Mouse (Mus musculus) gastrocnemius, adult 2 months (tissue): Measurements from ENCODE around the gene Nmnat3. TPM values are rescaled to one million over a fixed set of nuclear protein-coding genes. Genes with fewer than 3 reads are reported as not detected.

Source experiments
- DNase-seq: peaks from one replicate; pipeline ENCODE4 v3.0.0; 2022
- H3K27ac ChIP-seq: fragments of 200-600 bp; 2 replicates; pipeline ENCODE4 v1.8.1; 2022; ENCODE audit warnings: mild to moderate bottlenecking
- H3K4me3 ChIP-seq: fragments of 200-600 bp; 2 replicates; pipeline ENCODE4 v1.8.1; 2022; ENCODE audit warnings: mild to moderate bottlenecking, moderate library complexity
- CTCF ChIP-seq: fragments of 200-600 bp; IDR thresholded peaks from 2 replicates; pipeline ENCODE4 v1.8.1; 2022; ENCODE audit warnings: antibody characterized with exemption, mild to moderate bottlenecking, moderate library complexity
- intact Hi-C: fragments of 180-260 bp; cut with DNase I; formaldehyde crosslinking; loops from one replicate; pipeline ENCODE4 v1.15.1; 2025
- total RNA-seq, 2 experiments: library from RNA; stranded (reverse); gene quantifications; 2 replicates each; pipeline ENCODE4 v1.2.3; 2021

Nmnat3 gene
- total RNA-seq, 2 experiments from 2014 or later, result 12.0 to 12.5 TPM

- no peak for DNase-seq
- Histone ChIP-seq H3K27ac (no peak overlapping the region), H3K4me3 (no peak overlapping the region)
- TF ChIP-seq CTCF, result no peak
- intact Hi-C loops, result no loop called here
Observed at GRCm38 (mm10) chr9:98420666-98421065, 133.4 kb downstream of the Nmnat3 start.

DNA sequence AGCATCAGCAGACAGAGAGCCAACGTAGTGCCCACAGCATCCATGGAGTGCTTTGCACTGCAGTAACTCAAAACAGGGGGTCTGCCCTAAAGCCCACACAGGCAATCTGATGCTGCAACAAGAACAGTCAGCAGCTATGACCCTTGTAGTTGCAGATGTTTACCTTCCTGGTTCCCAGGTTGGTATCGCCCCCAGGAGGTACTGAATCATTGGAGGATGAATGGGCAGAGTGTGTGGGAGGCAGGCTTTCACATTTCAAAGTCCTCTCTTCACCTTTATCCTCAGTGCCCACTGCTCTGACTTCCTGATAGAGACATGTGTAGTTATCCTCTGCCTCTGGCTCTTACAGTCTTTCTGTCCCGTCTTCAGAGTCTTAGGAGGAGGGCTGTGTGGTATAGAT is 134.7 kb downstream of the Nmnat3 start:
- no peak for DNase-seq
- TF ChIP-seq CTCF, result no peak
- intact Hi-C loops, result no loop called here
- Histone ChIP-seq H3K4me3 (no peak overlapping the region), H3K27ac (no peak overlapping the region)

- TF ChIP-seq CTCF, result no peak
- intact Hi-C loops, result no loop called here
Observed at GRCm38 (mm10) chr9:98422656-98423055, 135.4 kb downstream of the Nmnat3 start, which contains the start of gene Rbp1. Gene Rbp1, plus strand, starts transcription at chr9:98422961.

GRCm38 (mm10) chr9:98423691-98424090 is 136.5 kb downstream of the Nmnat3 start:
- no peak overlapping the region for H3K27ac ChIP-seq
- H3K4me3 ChIP-seq, result no peak overlapping the region
- TF ChIP-seq CTCF, result no peak
- DNase-seq, result no peak
- intact Hi-C loops, result no loop called here

More at GRCm38 (mm10) chr9:98422656-98423055, 135.4 kb downstream of the Nmnat3 start, which contains the start of gene Rbp1:
- no peak for DNase-seq
- H3K27ac ChIP-seq, result no peak within 1 kb of the TSS
- no peak within 1 kb of the TSS for H3K4me3 ChIP-seq

DNA sequence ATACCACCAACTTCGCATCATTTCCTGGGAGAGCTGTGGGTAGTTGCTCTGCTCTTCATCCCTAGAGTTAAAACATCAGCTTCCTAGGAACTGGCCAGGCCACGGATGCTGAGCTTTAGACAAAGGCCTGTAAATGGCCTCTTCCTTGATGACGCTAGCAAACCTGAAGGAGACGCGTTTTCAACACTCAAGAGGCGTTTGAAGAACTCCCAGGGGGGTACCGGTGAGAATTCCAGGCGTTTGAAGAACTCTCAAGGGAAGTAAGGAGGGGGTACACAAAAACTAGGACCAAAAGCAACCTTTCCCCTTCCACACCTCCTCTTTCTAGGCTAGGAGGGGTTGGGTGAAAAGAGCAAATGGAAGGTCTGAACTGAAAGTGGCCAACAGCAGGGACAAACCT is 137.1 kb downstream of the Nmnat3 start:
- DNase-seq, result no peak
- no peak for TF ChIP-seq CTCF
- Histone ChIP-seq H3K4me3 (peak overlapping the region; percentile 70), H3K27ac (peak overlapping the region; percentile 66; the same call in 1 of the 2 replicates)
- intact Hi-C loops, result no loop called here

GRCm38 (mm10) chr9:98424725-98425210 is 137.5 kb downstream of the Nmnat3 start:
- no peak for TF ChIP-seq CTCF
- intact Hi-C loops, result no loop called here
- DNase-seq, result peak; percentile 58
- Histone ChIP-seq H3K27ac (peak overlapping the region; percentile 66), H3K4me3 (peak overlapping the region; percentile 70)

DNA sequence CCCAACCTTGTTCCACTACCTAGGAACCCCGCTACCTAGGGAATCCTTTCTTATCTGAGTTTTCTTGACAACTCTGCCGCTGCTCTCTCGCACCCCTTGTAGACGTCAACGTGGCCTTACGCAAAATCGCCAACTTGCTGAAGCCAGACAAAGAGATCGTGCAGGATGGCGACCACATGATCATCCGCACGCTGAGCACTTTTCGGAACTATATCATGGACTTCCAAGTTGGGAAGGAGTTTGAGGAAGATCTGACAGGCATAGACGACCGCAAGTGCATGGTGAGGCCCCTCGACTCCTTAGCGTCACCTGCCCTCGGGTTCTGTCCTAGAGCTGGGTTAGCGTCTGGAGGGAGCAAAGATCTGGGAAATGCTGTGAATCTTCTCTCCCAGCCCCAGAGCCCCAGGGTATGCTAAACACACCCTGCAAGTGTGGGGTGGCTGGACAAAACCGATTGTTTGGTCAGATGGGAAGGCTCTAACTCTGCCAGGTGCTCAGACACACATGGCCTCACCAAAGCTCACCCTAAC is 138.2 kb downstream of the Nmnat3 start:
- intact Hi-C loops, result no loop called here
- H3K4me3 ChIP-seq, result peak overlapping the region; percentile 70
- no peak for DNase-seq
- peak overlapping the region; percentile 66 for H3K27ac ChIP-seq
- TF ChIP-seq CTCF, result no peak

DNA sequence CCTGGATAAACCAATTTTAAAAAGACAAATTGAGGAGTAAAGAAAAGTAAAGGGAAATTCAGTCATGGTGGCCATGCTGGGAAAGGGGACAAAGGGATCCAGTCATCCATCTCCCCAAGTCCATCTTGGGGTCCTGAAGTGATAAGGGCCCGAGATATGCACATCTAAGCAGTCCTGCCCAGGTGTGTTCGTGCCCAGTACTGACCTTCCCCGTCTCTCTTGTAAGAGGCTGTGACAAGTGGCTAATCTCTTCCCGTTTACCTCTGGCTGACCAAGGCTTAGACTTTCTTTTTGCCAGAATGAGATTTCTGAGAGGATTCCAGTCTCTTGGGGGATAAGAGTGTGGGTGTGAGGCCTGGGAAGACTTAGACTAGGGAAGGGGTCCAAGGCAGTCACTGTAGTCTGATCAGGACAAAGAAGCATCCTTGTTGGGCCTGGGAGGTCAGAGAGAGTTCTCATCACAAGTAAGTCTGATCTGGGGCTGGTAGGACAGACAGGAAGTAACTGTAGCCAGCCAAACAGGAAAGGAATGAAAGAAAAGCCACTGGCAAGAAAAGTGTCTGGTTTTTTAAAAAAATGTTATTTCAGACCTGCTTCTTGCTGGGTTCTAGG is 140.8 kb downstream of the Nmnat3 start:
- intact Hi-C loops, result no loop called here
- no peak for DNase-seq
- TF ChIP-seq CTCF, result no peak
- Histone ChIP-seq H3K4me3 (no peak overlapping the region), H3K27ac (peak overlapping the region; percentile 63)

DNA sequence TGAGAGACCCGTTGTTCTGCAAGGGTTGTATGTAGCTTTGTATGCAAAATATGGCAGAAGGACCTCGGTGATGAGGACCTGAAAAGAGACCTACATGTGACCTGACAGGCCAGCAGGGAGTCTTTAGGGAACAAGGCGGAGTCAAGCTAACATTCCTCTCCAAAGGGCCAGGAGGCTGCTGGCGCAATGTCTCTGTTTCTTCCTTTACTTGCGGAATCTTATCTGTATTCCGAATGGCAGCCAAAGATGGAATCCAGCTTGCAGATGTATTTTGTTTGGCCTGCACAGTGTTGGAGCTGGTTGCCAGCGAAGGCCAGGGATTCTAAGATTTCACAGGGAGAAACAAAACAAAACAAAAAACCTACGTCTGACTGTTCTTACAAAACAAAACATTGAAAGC is 141.5 kb downstream of the Nmnat3 start:
- intact Hi-C loops, result no loop called here
- DNase-seq, result peak; percentile 49
- peak overlapping the region; percentile 63 for H3K27ac ChIP-seq
- TF ChIP-seq CTCF, result no peak
- H3K4me3 ChIP-seq, result no peak overlapping the region

GRCm38 (mm10) chr9:98429806-98430205 is 142.6 kb downstream of the Nmnat3 start:
- DNase-seq, result peak; percentile 44
- intact Hi-C loops, result no loop called here
- Histone ChIP-seq H3K27ac (peak overlapping the region; percentile 56), H3K4me3 (no peak overlapping the region)
- TF ChIP-seq CTCF, result no peak

DNA sequence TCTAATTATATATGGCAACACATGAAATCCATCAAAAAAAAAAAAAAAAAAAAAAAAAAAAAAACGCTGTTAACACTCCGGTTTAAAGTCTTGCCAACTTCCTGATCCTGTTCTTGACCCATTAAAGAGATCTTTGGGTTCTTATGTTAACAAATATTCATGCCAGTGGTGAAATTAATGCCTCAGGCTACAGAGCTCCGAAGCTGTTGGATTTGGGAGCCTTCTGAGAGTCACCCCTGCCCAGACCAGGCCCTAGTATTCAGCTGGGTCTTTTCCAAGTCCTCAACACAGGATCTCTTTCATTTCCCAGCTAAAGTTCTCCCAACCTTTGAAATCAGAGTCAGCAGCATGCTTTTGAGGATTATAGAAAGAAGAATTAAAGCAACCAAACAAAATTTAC is 143.3 kb downstream of the Nmnat3 start:
- Histone ChIP-seq H3K4me3 (no peak overlapping the region), H3K27ac (peak overlapping the region; percentile 56)
- no peak for TF ChIP-seq CTCF
- DNase-seq, result no peak
- intact Hi-C loops, result no loop called here

DNA sequence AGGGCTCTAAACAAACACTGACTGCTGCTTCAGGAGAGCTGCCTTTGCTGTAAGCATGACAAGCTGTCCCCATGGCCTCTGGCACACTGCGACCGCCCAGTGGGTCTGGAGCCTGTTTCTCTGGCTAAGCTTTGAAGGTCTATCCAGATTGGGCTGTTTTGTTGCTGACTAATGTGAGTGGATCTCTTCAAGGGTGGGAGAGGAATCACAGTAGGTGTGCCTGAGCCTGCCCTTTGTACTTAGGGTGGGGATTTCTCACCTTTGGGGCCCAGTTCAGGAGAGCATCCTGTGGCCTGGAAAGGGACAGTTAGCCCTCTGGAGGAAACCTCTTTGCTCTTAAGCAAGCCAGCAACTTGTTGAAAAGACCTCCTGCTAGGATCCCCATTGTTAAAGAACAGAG is 145.8 kb downstream of the Nmnat3 start:
- no peak for TF ChIP-seq CTCF
- no peak overlapping the region for H3K27ac ChIP-seq
- no peak overlapping the region for H3K4me3 ChIP-seq
- intact Hi-C loops, result no loop called here
- DNase-seq, result no peak

- DNase-seq, result no peak
- no peak for TF ChIP-seq CTCF
- intact Hi-C loops, result no loop called here
- H3K4me3 ChIP-seq, result no peak overlapping the region
- H3K27ac ChIP-seq, result no peak overlapping the region
Observed at GRCm38 (mm10) chr9:98433956-98434588, 146.8 kb downstream of the Nmnat3 start.
